Comparison of ENCODE assay signal across 8 mouse cellular contexts in the genomic region with DNA sequence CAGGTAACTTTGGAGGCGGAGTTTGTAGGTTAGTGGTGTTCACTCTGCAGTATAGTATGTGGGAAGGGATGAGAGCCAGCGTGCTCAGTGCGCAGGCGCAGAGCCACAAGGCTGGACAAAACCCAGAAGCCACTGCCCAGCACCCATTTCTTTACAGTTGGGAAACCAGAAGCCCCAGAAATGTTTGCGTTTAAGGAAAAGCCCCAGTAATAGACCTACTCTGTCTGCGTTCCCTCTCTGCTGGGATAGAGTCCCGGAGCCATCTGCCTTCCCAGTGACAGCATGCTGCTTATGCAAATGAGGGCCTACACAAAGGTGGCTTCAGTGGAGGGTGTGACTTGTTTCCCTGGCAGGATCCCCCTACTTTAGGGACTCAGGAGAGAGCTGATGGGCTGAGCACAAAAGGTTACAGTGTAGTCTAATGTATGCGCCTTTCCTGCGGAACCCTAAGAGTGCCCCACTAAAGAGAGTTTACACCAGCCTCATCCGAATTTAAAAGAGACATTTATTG.
DNase-seq lines count a peak whose midpoint lies in the region; ATAC-seq and TF ChIP-seq lines count a peak whose summit lies in the region.

No protein-coding gene starts in this region.

- peak overlapping the region; percentile 27; the same call in 1 of the 2 replicates for H3K27ac ChIP-seq in hindbrain, postnatal 0 days
- H3K27ac ChIP-seq in midbrain, embryonic 13.5 days, result peak overlapping the region; percentile 60

- peak; percentile 71 for DNase-seq in embryo, embryonic 11 days
- DNase-seq in hindbrain, postnatal 0 days (ENCODE audit: low spot score), result peak; percentile 73
- DNase-seq in left cerebral cortex, adult 9 months (ENCODE audit: low spot score in 2 of 2), result peak; percentile 5 to 22
- no peak for DNase-seq in cerebellum, adult 11 months
- DNase-seq in thymus, postnatal 36 days, result no peak
- no peak for DNase-seq in gastrocnemius, postnatal 14 days

- H3K36me3 ChIP-seq in E14TG2a.4 (ENCODE audit: insufficient read depth, low read length), result no peaks in the 10 kb centered on the region
- no peaks in the 10 kb centered on the region for H3K36me3 ChIP-seq in hindbrain, postnatal 0 days (ENCODE audit: insufficient read depth, low read length)
- no peaks in the 10 kb centered on the region for H3K36me3 ChIP-seq in midbrain, embryonic 13.5 days

- peaks cover 26% of the 10 kb centered on the region for H3K4me1 ChIP-seq in E14TG2a.4 (replicated peaks; ENCODE audit: low read depth, low read length)
- H3K4me1 ChIP-seq in hindbrain, postnatal 0 days (ENCODE audit: insufficient read depth, low read length), result peaks cover 12% of the 10 kb centered on the region
- H3K4me1 ChIP-seq in midbrain, embryonic 13.5 days (replicated peaks), result peaks cover 19% of the 10 kb centered on the region

- peak; percentile 91 for ATAC-seq in hindbrain, postnatal 0 days
- ATAC-seq in midbrain, embryonic 13.5 days, result peak; percentile 92

- H3K4me3 ChIP-seq in E14TG2a.4 (replicated peaks; ENCODE audit: low read length), result peak overlapping the region; percentile 29
- H3K4me3 ChIP-seq in hindbrain, postnatal 0 days (ENCODE audit: low read length), result peak overlapping the region; percentile 4; the same call in 1 of the 2 replicates
- H3K4me3 ChIP-seq in midbrain, embryonic 13.5 days (replicated peaks), result peak overlapping the region; percentile 13

- intact Hi-C loops in gastrocnemius, postnatal 14 days (cut with DNase I; ENCODE audit: low total_unique reads), result no loop called here

- TF ChIP-seq CTCF in E14TG2a.4 (conservative IDR thresholded peaks at IDR 0.05; ENCODE audit: low read length), result no peak
- no peak for TF ChIP-seq CTCF in hindbrain, postnatal 0 days (IDR thresholded peaks at IDR 0.05; ENCODE audit: low read depth)

- H3K9me3 ChIP-seq in E14TG2a.4 (ENCODE audit: low read length), result peaks cover 28% of the 10 kb centered on the region
- no peaks in the 10 kb centered on the region for H3K9me3 ChIP-seq in hindbrain, postnatal 0 days (ENCODE audit: low read length)
- no peaks in the 10 kb centered on the region for H3K9me3 ChIP-seq in midbrain, embryonic 13.5 days

- H3K9ac ChIP-seq in hindbrain, postnatal 0 days (replicated peaks; ENCODE audit: low read length), result no peak overlapping the region
- no peak overlapping the region for H3K9ac ChIP-seq in midbrain, embryonic 13.5 days (replicated peaks)

- H3K4me2 ChIP-seq in hindbrain, postnatal 0 days (ENCODE audit: low read depth, low read length), result peak overlapping the region; percentile 38
- H3K4me2 ChIP-seq in midbrain, embryonic 13.5 days (replicated peaks), result peak overlapping the region; percentile 44

- WGBS in hindbrain, postnatal 0 days, result 9% methylated on average over 10 of the region's 10 CpGs
- WGBS in midbrain, embryonic 13.5 days, result 3% methylated on average over 10 of the region's 10 CpGs

- H3K27me3 ChIP-seq in E14TG2a.4 (ENCODE audit: insufficient read depth, low read length), result peaks cover 64% of the 10 kb centered on the region
- no peaks in the 10 kb centered on the region for H3K27me3 ChIP-seq in hindbrain, postnatal 0 days (ENCODE audit: insufficient read depth, low read length)
- peaks cover 13% of the 10 kb centered on the region; the same call in 1 of the 2 replicates for H3K27me3 ChIP-seq in midbrain, embryonic 13.5 days

Comparison
In these comparisons a context has a peak if more than half of its experiments do, and no peak if none do; other contexts are left out.
1. DNase-seq: peak in embryo, embryonic 11 days (single experiment), hindbrain, postnatal 0 days (single experiment) and left cerebral cortex, adult 9 months (2 of 2); none in cerebellum, adult 11 months (single experiment), thymus, postnatal 36 days (0 of 2) and gastrocnemius, postnatal 14 days (single experiment).
2. Peak in every context shown above with its lines, with median percentiles within 50 percentile points of each other: H3K4me3 ChIP-seq.